Mouse (Mus musculus): Measurements from ENCODE around the gene Gm3435.
"Not testable (repeated sequence)": the region's sequence is repeated elsewhere in the genome, so short reads cannot be mapped to it uniquely, and the experiment has no call there.

- TF ChIP-seq CTCF (IDR thresholded peaks at IDR 0.05; ENCODE audit: control insufficient read depth, insufficient read depth, insufficient read length); CEBPB (IDR thresholded peaks at IDR 0.05; ENCODE audit: low read depth); USF1 (IDR thresholded peaks at IDR 0.05; ENCODE audit: low read depth); MYOG (IDR thresholded peaks at IDR 0.05; ENCODE audit: control insufficient read depth, extremely low read depth, insufficient read length); MAX (IDR thresholded peaks at IDR 0.05); FOSL1 (IDR thresholded peaks at IDR 0.05; ENCODE audit: insufficient read depth, low read length, poor library complexity, severe bottlenecking): not testable (repeated sequence)
These were observed 11.7 kb downstream of the Gm3435 start for GRCm38 (mm10) chr17:15021503-15022220.

All from C2C12 (cell line).